ENCODE assay signal across 9 mouse cellular contexts in the genomic region with DNA sequence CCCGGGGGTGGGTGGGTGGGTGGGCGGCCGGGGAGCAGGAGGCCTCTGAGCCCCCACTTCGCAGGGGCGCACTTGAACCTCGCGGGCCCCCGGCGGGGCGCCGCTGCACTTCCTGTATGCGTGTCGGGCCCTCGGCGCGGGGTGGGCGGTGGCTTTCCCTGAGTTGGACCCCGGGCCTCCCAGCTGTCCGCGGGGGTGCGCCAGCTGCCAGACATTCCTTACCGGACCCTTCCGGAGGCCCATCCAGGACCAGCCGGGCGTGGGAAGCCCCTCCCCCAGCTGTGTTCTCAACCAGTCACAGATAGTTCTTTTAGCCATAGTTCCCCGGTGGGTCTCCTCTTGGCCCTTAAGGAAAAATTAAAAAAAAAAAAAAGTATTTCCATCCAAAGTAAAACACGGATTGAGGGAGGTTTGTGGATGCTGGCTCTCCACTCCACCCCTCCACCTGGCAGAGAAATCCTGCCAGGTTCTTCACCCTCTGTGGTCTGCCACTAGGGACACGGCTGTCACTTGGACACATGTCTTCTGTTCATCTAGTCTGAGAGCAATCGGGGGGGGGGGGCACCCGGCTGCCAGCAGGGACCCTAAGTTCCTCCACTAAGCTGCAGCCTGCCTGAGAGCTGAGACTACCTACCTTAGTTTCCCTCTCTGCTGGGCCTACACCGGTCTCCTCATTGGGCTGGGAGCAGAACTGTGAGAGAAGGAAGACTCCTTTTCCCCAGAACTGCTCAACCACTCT. TPM values are rescaled to one million over a fixed set of nuclear protein-coding genes. Genes with fewer than 3 reads are reported as not detected.
DNase-seq lines count a peak whose midpoint lies in the region; ATAC-seq and TF ChIP-seq lines count a peak whose summit lies in the region.
"Had no signal": no experiment of that assay in that cellular context is flagged by ENCODE, and none has a peak within 500 bp of the region (broad histone marks: within the 10 kb centered on the region; RNA-seq: fewer than 3 reads in every experiment).

No protein-coding gene starts in this region.

- peak overlapping the region; percentile 59 for H3K9ac ChIP-seq in embryonic facial prominence, embryonic 11.5 days (replicated peaks; ENCODE audit: low read length)
- H3K9ac ChIP-seq in heart, postnatal 0 days (replicated peaks; ENCODE audit: low read depth, low read length), result peak overlapping the region; percentile 86
- peak overlapping the region; percentile 36; the same call in 1 of the 2 replicates for H3K9ac ChIP-seq in midbrain, embryonic 15.5 days

- no peak overlapping the region for H3K27ac ChIP-seq in embryonic facial prominence, embryonic 11.5 days (replicated peaks; ENCODE audit: low read depth, low read length)
- H3K27ac ChIP-seq in heart, postnatal 0 days (ENCODE audit: low read depth), result peak overlapping the region; percentile 79
- no peak overlapping the region for H3K27ac ChIP-seq in midbrain, embryonic 15.5 days

- no peaks in the 10 kb centered on the region for H3K27me3 ChIP-seq in embryonic facial prominence, embryonic 11.5 days (ENCODE audit: control insufficient read depth, insufficient read depth, low read length)
- peaks cover 7% of the 10 kb centered on the region; the same call in 1 of the 2 replicates for H3K27me3 ChIP-seq in heart, postnatal 0 days (ENCODE audit: control insufficient read depth, insufficient read depth, low read length)
- peaks cover 35% of the 10 kb centered on the region for H3K27me3 ChIP-seq in midbrain, embryonic 15.5 days (replicated peaks)

- no peak for TF ChIP-seq EP300 in heart, postnatal 0 days (IDR thresholded peaks at IDR 0.05; ENCODE audit: low read depth)

- TF ChIP-seq CTCF in lung, adult 2 months (IDR thresholded peaks at IDR 0.05; ENCODE audit: insufficient read depth, low read length), result no peak
- no peak for TF ChIP-seq CTCF in heart, postnatal 0 days (IDR thresholded peaks at IDR 0.05; ENCODE audit: low read depth)

- ATAC-seq in embryonic facial prominence, embryonic 11.5 days (replicated peaks; ENCODE audit: insufficient number of reproducible peaks, low FRiP score, low TSS enrichment, low read depth), result peak; percentile 31; the same call in 1 of the 2 replicates
- ATAC-seq in heart, postnatal 0 days (ENCODE audit: insufficient read depth, low read depth), result peak; percentile 42; the same call in 1 of the 2 replicates
- no peak for ATAC-seq in midbrain, embryonic 15.5 days (replicated peaks)

- WGBS in lung, adult 2 months, result 4% methylated on average over 31 of the region's 31 CpGs
- WGBS in embryonic facial prominence, embryonic 11.5 days, result 2% methylated on average over 21 of the region's 31 CpGs
- WGBS in heart, postnatal 0 days, result 5% methylated on average over 26 of the region's 31 CpGs
- WGBS in midbrain, embryonic 15.5 days, result 2% methylated on average over 28 of the region's 31 CpGs

- peak overlapping the region; percentile 99 for H3K4me2 ChIP-seq in embryonic facial prominence, embryonic 11.5 days (ENCODE audit: low read depth, low read length)
- H3K4me2 ChIP-seq in heart, postnatal 0 days (ENCODE audit: low read depth, low read length), result peak overlapping the region; percentile 98
- H3K4me2 ChIP-seq in midbrain, embryonic 15.5 days, result peak overlapping the region; percentile 94

- DNase-seq in lung, adult 2 months, result no peak
- DNase-seq in lung, postnatal 25 days (ENCODE audit: low spot score), result no peak
- DNase-seq in embryonic facial prominence, embryonic 11.5 days (ENCODE audit: low spot score), result peak; percentile 71
- no peak for DNase-seq in heart, postnatal 0 days (ENCODE audit: low spot score)
- DNase-seq in kidney, postnatal 4 days, result peak; percentile 89 to 93
- peak; percentile 22 to 41 for DNase-seq in thymus, postnatal 36 days
- no peak for DNase-seq in cerebellum, adult 18-20 months

- H3K4me3 ChIP-seq in lung, adult 2 months (replicated peaks; ENCODE audit: extremely low read depth, low read depth, low read length), result peak overlapping the region; percentile 52
- peak overlapping the region; percentile 67 for H3K4me3 ChIP-seq in embryonic facial prominence, embryonic 11.5 days (ENCODE audit: low read depth, low read length)
- H3K4me3 ChIP-seq in heart, postnatal 0 days (ENCODE audit: low read depth, low read length), result peak overlapping the region; percentile 81
- H3K4me3 ChIP-seq in midbrain, embryonic 15.5 days, result peak overlapping the region; percentile 45

- peaks cover 3% of the 10 kb centered on the region; the same call in 1 of the 2 replicates for H3K4me1 ChIP-seq in lung, adult 2 months (ENCODE audit: control insufficient read depth, insufficient read depth, low read length)
- peaks cover 4% of the 10 kb centered on the region; the same call in 1 of the 2 replicates for H3K4me1 ChIP-seq in embryonic facial prominence, embryonic 11.5 days (ENCODE audit: control insufficient read depth, insufficient read depth, low read length)
- peaks cover 4% of the 10 kb centered on the region for H3K4me1 ChIP-seq in heart, postnatal 0 days (ENCODE audit: control insufficient read depth, insufficient read depth)
- H3K4me1 ChIP-seq in midbrain, embryonic 15.5 days, result peaks cover 15% of the 10 kb centered on the region

- no peaks in the 10 kb centered on the region for H3K9me3 ChIP-seq in embryonic facial prominence, embryonic 11.5 days (replicated peaks; ENCODE audit: control insufficient read depth, low read length)
- H3K9me3 ChIP-seq in heart, postnatal 0 days (replicated peaks; ENCODE audit: control insufficient read depth, low read length), result no peaks in the 10 kb centered on the region
- H3K9me3 ChIP-seq in midbrain, embryonic 15.5 days, result no peaks in the 10 kb centered on the region

- H3K36me3 ChIP-seq in embryonic facial prominence, embryonic 11.5 days (replicated peaks; ENCODE audit: control insufficient read depth, insufficient read depth, low read depth, low read length), result no peaks in the 10 kb centered on the region
- H3K36me3 ChIP-seq in heart, postnatal 0 days (replicated peaks; ENCODE audit: control insufficient read depth, insufficient read depth, low read length), result no peaks in the 10 kb centered on the region
- no peaks in the 10 kb centered on the region for H3K36me3 ChIP-seq in midbrain, embryonic 15.5 days (replicated peaks)

- no peak for TF ChIP-seq POLR2A in lung, adult 2 months (IDR thresholded peaks at IDR 0.05; ENCODE audit: borderline replicate concordance, extremely low read depth, low read depth, low read length)

RNA-seq across cellular contexts. Expression of a gene that starts 12.2 kb away (rescaled TPM):
- polyA plus RNA-seq in lung, adult 2 months (2012; rRNA removed), result 12.9 and 14.1 TPM in 2 replicates
- polyA plus RNA-seq in embryonic facial prominence, embryonic 11.5 days (2014; fragmentation: Nextera tagmentation; extraction: Ambion mirVana), result 11.4 and 11.8 TPM in 2 replicates
- total RNA-seq in heart, postnatal 0 days (2014; rRNA removed; ENCODE audit: low replicate concordance), result 7.3 and 14.8 TPM in 2 replicates
- polyA plus RNA-seq in heart, postnatal 0 days (2015; fragmentation: Nextera tagmentation; extraction: Ambion mirVana), result 5.6 and 6.5 TPM in 2 replicates
- polyA plus RNA-seq in midbrain, embryonic 15.5 days (2015; fragmentation: Nextera tagmentation; extraction: Ambion mirVana), result 27.5 and 27.7 TPM in 2 replicates

RNA-seq across cellular contexts. Expression of a gene that starts 38.2 kb away (rescaled TPM):
- 20.3 and 22.1 TPM in 2 replicates for polyA plus RNA-seq in lung, adult 2 months (2012; rRNA removed)
- 2.8 and 4.2 TPM in 2 replicates for polyA plus RNA-seq in embryonic facial prominence, embryonic 11.5 days (2014; fragmentation: Nextera tagmentation; extraction: Ambion mirVana)
- 3.7 TPM in 1 of 2 replicates, not detected in the other for total RNA-seq in heart, postnatal 0 days (2014; rRNA removed; ENCODE audit: low replicate concordance)
- polyA plus RNA-seq in heart, postnatal 0 days (2015; fragmentation: Nextera tagmentation; extraction: Ambion mirVana), result 1.2 and 1.3 TPM in 2 replicates
- 0.59 and 0.73 TPM in 2 replicates for polyA plus RNA-seq in midbrain, embryonic 15.5 days (2015; fragmentation: Nextera tagmentation; extraction: Ambion mirVana)
- total RNA-seq: neutrophil, adult 5-6 weeks had no signal

Comparison
In these comparisons a context has a peak if more than half of its experiments do, and no peak if none do; other contexts are left out.
1. DNase-seq: peak in embryonic facial prominence, embryonic 11.5 days (single experiment), kidney, postnatal 4 days (2 of 2) and thymus, postnatal 36 days (2 of 2); none in lung, adult 2 months (single experiment), lung, postnatal 25 days (single experiment), heart, postnatal 0 days (single experiment) and cerebellum, adult 18-20 months (0 of 2).
2. H3K9ac ChIP-seq: peak in every context shown above with its lines; median percentile 86 in heart, postnatal 0 days; 59 in embryonic facial prominence, embryonic 11.5 days; 36 in midbrain, embryonic 15.5 days.
3. Peak in every context shown above with its lines, with median percentiles within 50 percentile points of each other: H3K4me3 ChIP-seq and H3K4me2 ChIP-seq.